Mouse (Mus musculus) MEL (cell line): ENCODE measurements around the gene Gabarapl1. TPM values are rescaled to one million over a fixed set of nuclear protein-coding genes. Genes with fewer than 3 reads are reported as not detected.

ENCODE experiments used
- DNase-seq: peaks from one replicate; pipeline ENCODE4 v3.0.0; 2011; ENCODE audit warnings: low read depth, low spot score
- H3K27ac ChIP-seq: 2 replicates; pipeline ENCODE4 v1.5.1; 2012; ENCODE audit warnings: low read depth, mild to moderate bottlenecking, control low read depth, low read length, moderate library complexity; ENCODE audit not compliant: control insufficient read depth
- H3K27me3 ChIP-seq, 2 experiments: fragments of 150-350 bp in 1 of 2; sonication (generic) in 1 of 2; 2 replicates each; pipeline ENCODE4 v1.6.1; 2012; ENCODE audit warnings: low read length in 2 of 2, mild to moderate bottlenecking in 2 of 2, improper control_type of control experiment in 1 of 2, moderate library complexity in 1 of 2; ENCODE audit not compliant: insufficient read depth in 2 of 2, control insufficient read depth in 1 of 2
- H3K36me3 ChIP-seq, 2 experiments: 2 replicates each; pipeline ENCODE4 v1.6.1; 2012 to 2014; ENCODE audit warnings: low read length in 2 of 2, improper control_type of control experiment in 1 of 2, inconsistent platforms in 1 of 2, mild to moderate bottlenecking in 1 of 2; ENCODE audit not compliant: insufficient read depth in 2 of 2, control insufficient read depth in 1 of 2
- H3K4me1 ChIP-seq, 2 experiments: fragments of 150-350 bp in 1 of 2; sonication (generic) in 1 of 2; 2 replicates each; pipeline ENCODE4 v1.6.1; 2012; ENCODE audit warnings: low read length in 2 of 2, improper control_type of control experiment in 1 of 2, mild to moderate bottlenecking in 1 of 2; ENCODE audit not compliant: insufficient read depth in 2 of 2, control insufficient read depth in 1 of 2
- H3K4me3 ChIP-seq, 2 experiments: fragments of 150-350 bp in 1 of 2; sonication (generic) in 1 of 2; 2 replicates each; pipeline ENCODE4 v1.5.1; 2012; ENCODE audit warnings: low read depth in 2 of 2, low read length in 2 of 2, mild to moderate bottlenecking in 2 of 2, moderate library complexity in 2 of 2, control low read depth in 1 of 2, improper control_type of control experiment in 1 of 2; ENCODE audit not compliant: control insufficient read depth in 1 of 2, insufficient read depth in 1 of 2
- H3K79me2 ChIP-seq: 2 replicates; pipeline ENCODE4 v1.6.1; 2012; ENCODE audit warnings: mild to moderate bottlenecking, low read length, moderate library complexity; ENCODE audit not compliant: control insufficient read depth, poor library complexity, insufficient read depth
- H3K9ac ChIP-seq: 2 replicates; pipeline ENCODE4 v1.6.1; 2012; ENCODE audit warnings: low read depth, mild to moderate bottlenecking, control low read depth, low read length, moderate library complexity; ENCODE audit not compliant: control insufficient read depth, poor library complexity, severe bottlenecking
- H3K9me3 ChIP-seq: fragments of 150-350 bp; sonication (generic); replicated peaks from 2 replicates; pipeline ENCODE4 v1.6.1; 2012; ENCODE audit warnings: mild to moderate bottlenecking, low read length, improper control_type of control experiment, moderate library complexity; ENCODE audit not compliant: insufficient read depth
- CHD1 ChIP-seq: IDR thresholded peaks from 2 replicates; pipeline ENCODE4 v1.6.1; 2012; ENCODE audit warnings: low read depth, mild to moderate bottlenecking, inconsistent platforms, low read length, improper control_type of control experiment
- CHD2 ChIP-seq: IDR thresholded peaks from 2 replicates; pipeline ENCODE4 v1.6.1; 2011; ENCODE audit warnings: low read length, improper control_type of control experiment
- CTCF ChIP-seq, 3 experiments: IDR thresholded peaks in 2 of 3; conservative IDR thresholded peaks in 1 of 3; 2 replicates each; pipeline ENCODE4 v1.5.1; 2011 to 2012; ENCODE audit warnings: low read length in 3 of 3, low read depth in 2 of 3, mild to moderate bottlenecking in 2 of 3, improper control_type of control experiment in 1 of 3, inconsistent platforms in 1 of 3, mixed read lengths in 1 of 3, moderate library complexity in 1 of 3; ENCODE audit not compliant: control insufficient read depth in 1 of 3, insufficient read depth in 1 of 3, poor library complexity in 1 of 3, severe bottlenecking in 1 of 3
- E2F4 ChIP-seq: IDR thresholded peaks from 2 replicates; pipeline ENCODE4 v1.6.1; 2011; ENCODE audit warnings: low read depth, low read length, improper control_type of control experiment, borderline replicate concordance
- ELF1 ChIP-seq: IDR thresholded peaks from 2 replicates; pipeline ENCODE4 v1.6.1; 2014; ENCODE audit warnings: low read depth, mild to moderate bottlenecking, inconsistent platforms, low read length, improper control_type of control experiment, moderate library complexity
- ETS1 ChIP-seq: IDR thresholded peaks from 2 replicates; pipeline ENCODE4 v1.6.1; 2012; ENCODE audit warnings: low read depth, mild to moderate bottlenecking, inconsistent platforms, low read length, improper control_type of control experiment, moderate library complexity
- GABPA ChIP-seq: IDR thresholded peaks from 2 replicates; pipeline ENCODE4 v1.6.1; 2012; ENCODE audit warnings: low read depth, mild to moderate bottlenecking, inconsistent platforms, low read length, improper control_type of control experiment, moderate library complexity
- JUND ChIP-seq: IDR thresholded peaks from 2 replicates; pipeline ENCODE4 v1.6.1; 2011; ENCODE audit warnings: low read depth, mild to moderate bottlenecking, improper control_type of control experiment, low read length
- KAT2A ChIP-seq: conservative IDR thresholded peaks from 2 replicates; pipeline ENCODE4 v1.6.1; 2012; ENCODE audit warnings: low read depth, low read length, improper control_type of control experiment, inconsistent platforms
- MAFK ChIP-seq: IDR thresholded peaks from 2 replicates; pipeline ENCODE4 v1.6.1; 2011; ENCODE audit warnings: low read depth, mild to moderate bottlenecking, low read length, improper control_type of control experiment, borderline replicate concordance
- MAX ChIP-seq: IDR thresholded peaks from 2 replicates; pipeline ENCODE4 v1.6.1; 2011; ENCODE audit warnings: low read length, improper control_type of control experiment
- MXI1 ChIP-seq: IDR thresholded peaks from 2 replicates; pipeline ENCODE4 v1.6.1; 2011; ENCODE audit warnings: mild to moderate bottlenecking, low read depth, low read length, improper control_type of control experiment
- RAD21 ChIP-seq: IDR thresholded peaks from 2 replicates; pipeline ENCODE4 v1.6.1; 2011; ENCODE audit warnings: mild to moderate bottlenecking, low read depth, low read length, improper control_type of control experiment
- SMC3 ChIP-seq: IDR thresholded peaks from 2 replicates; pipeline ENCODE4 v1.6.1; 2011; ENCODE audit warnings: low read depth, low read length, improper control_type of control experiment
- TAL1 ChIP-seq: IDR thresholded peaks from 2 replicates; pipeline ENCODE4 v1.6.1; 2012; ENCODE audit warnings: mild to moderate bottlenecking, inconsistent platforms, low read length, moderate library complexity, mixed read lengths
- UBTF ChIP-seq: IDR thresholded peaks from 2 replicates; pipeline ENCODE4 v1.6.1; 2012; ENCODE audit warnings: low read depth, mild to moderate bottlenecking, inconsistent platforms, low read length, improper control_type of control experiment, moderate library complexity, borderline replicate concordance; ENCODE audit not compliant: insufficient read depth
- USF1 ChIP-seq: IDR thresholded peaks from 2 replicates; pipeline ENCODE4 v1.6.1; 2014; ENCODE audit warnings: low read depth, mild to moderate bottlenecking, inconsistent platforms, low read length, improper control_type of control experiment, moderate library complexity
- USF2 ChIP-seq, 2 experiments: IDR thresholded peaks; 2 replicates each; pipeline ENCODE4 v1.6.1; 2011 to 2012; ENCODE audit warnings: improper control_type of control experiment in 2 of 2, low read length in 2 of 2, borderline replicate concordance in 1 of 2, inconsistent platforms in 1 of 2, low read depth in 1 of 2, mild to moderate bottlenecking in 1 of 2; ENCODE audit not compliant: insufficient read depth in 1 of 2
- ZC3H11A ChIP-seq: IDR thresholded peaks from 2 replicates; pipeline ENCODE4 v1.6.1; 2012; ENCODE audit warnings: low read depth, mild to moderate bottlenecking, inconsistent platforms, low read length, improper control_type of control experiment
- ZMIZ1 ChIP-seq: IDR thresholded peaks from 2 replicates; pipeline ENCODE4 v1.6.1; 2012; ENCODE audit warnings: low read depth, mild to moderate bottlenecking, inconsistent platforms, low read length, improper control_type of control experiment, moderate library complexity
- polyA plus RNA-seq, 2 experiments: library from polyadenylated mRNA; stranded (reverse) in 1 of 2; unstranded in 1 of 2; fragments of >175 nt in 1 of 2; fragments of >200 nt in 1 of 2; gene quantifications; 2 replicates each; pipeline versions ENCODE4 v1.2.1 to v1.2.4; 2012; ENCODE audit warnings: low replicate concordance in 2 of 2, low read depth in 1 of 2; ENCODE audit not compliant: insufficient read length in 2 of 2, insufficient read depth in 1 of 2, missing spikeins in 1 of 2
- total RNA-seq: library from RNA; depleted of rRNA; stranded (reverse); fragments of 300-350 nt; gene quantifications from 2 replicates; pipeline ENCODE4 v1.2.3, GENCODE M21; 2012

The Gabarapl1 gene
- total and polyA plus RNA-seq, 3 experiments: 61.3 to 99.5 TPM; not detected in 1

GRCm38 (mm10) chr6:129581274-129581673 lies 48.3 kb downstream of the Gabarapl1 start:
- no peak for TF ChIP-seq KAT2A
- TF ChIP-seq CHD1: no peak
- TF ChIP-seq RAD21: peak; percentile 89
- TF ChIP-seq CTCF (IDR thresholded peaks at IDR 0.05 in 2 of 3, conservative IDR thresholded peaks at IDR 0.05 in 1 of 3; ENCODE audit: control insufficient read depth in 1 of 3, insufficient read depth in 1 of 3, low read depth in 2 of 3, low read length in 3 of 3, poor library complexity in 1 of 3, severe bottlenecking in 1 of 3): peak; percentile 4 to 80 (median 39); a peak in 4 of 6 replicates
- peak; percentile 70 for TF ChIP-seq ZC3H11A
- TF ChIP-seq SMC3: peak; percentile 82
- TF ChIP-seq, all 39 proteins: peak for 4
- H3K79me2 ChIP-seq: no peaks in the 10 kb centered on the region
- H3K27me3 ChIP-seq: peaks cover 0 to 2% of the 10 kb centered on the region in 2 experiments; a peak in 2 of 4 replicates
- H3K4me3 ChIP-seq: no peak overlapping the region
- H3K27ac ChIP-seq: no peak overlapping the region
- H3K36me3 ChIP-seq: no peaks in the 10 kb centered on the region
- no peaks in the 10 kb centered on the region for H3K4me1 ChIP-seq
- no peaks in the 10 kb centered on the region for H3K9me3 ChIP-seq
- no peak overlapping the region for H3K9ac ChIP-seq
- peak; percentile 63 for DNase-seq

- Histone ChIP-seq H3K9ac (no peak overlapping the region), H3K27me3 (peaks cover 0 to 2% of the 10 kb centered on the region in 2 experiments; a peak in 2 of 4 replicates), H3K4me1 (no peaks in the 10 kb centered on the region), H3K27ac (no peak overlapping the region), H3K9me3 (no peaks in the 10 kb centered on the region), H3K79me2 (no peaks in the 10 kb centered on the region), H3K36me3 (no peaks in the 10 kb centered on the region), H3K4me3 (no peak overlapping the region)
- TF ChIP-seq UBTF (no peak), ELF1 (no peak), GABPA (no peak), USF1 (no peak), CHD1 (no peak), CHD2 (no peak), MAX (no peak), ZC3H11A (no peak), USF2 (IDR thresholded peaks at IDR 0.05; ENCODE audit: borderline replicate concordance in 1 of 2, insufficient read depth in 1 of 2, low read depth in 1 of 2, low read length in 2 of 2) (no peak), CTCF (IDR thresholded peaks at IDR 0.05 in 2 of 3, conservative IDR thresholded peaks at IDR 0.05 in 1 of 3; ENCODE audit: control insufficient read depth in 1 of 3, insufficient read depth in 1 of 3, low read depth in 2 of 3, low read length in 3 of 3, poor library complexity in 1 of 3, severe bottlenecking in 1 of 3) (no peak), MXI1 (no peak), JUND (no peak), ZMIZ1 (no peak), TAL1 (no peak), MAFK (no peak), ETS1 (no peak), E2F4 (no peak)
- DNase-seq: peak; percentile 32
Measured at GRCm38 (mm10) chr6:129581896-129582295, 48.9 kb downstream of the Gabarapl1 start.
